In the genomic region with DNA sequence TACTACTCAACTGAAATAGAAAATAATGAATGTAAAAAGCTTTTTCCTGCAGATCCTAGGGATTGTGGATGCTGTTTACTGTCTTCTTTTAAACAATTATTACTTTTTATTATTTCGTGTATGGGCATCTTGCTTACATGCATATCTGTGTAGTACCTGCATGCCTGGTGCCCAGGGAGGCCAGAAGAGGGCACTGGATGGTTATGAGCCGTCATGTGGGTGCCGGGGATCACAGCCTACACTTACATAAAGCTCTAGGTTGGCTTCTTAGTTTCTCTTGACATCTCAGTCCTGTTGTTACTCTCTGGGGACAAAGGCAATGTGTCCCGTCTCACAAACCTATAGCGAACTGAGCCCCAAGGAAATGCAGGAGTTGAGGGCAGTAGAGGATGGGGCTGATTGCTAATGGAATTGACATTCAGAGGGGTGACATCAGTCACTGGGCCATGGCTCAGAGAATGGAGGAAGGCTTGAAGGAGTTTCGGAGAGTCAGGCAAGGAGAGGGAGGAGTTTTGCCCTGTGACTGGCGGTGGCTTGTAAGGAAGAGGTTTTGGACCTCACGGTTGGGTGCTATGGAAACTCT, we compare ENCODE assay signal across 17 mouse cellular contexts. TPM values are rescaled to one million over a fixed set of nuclear protein-coding genes. Genes with fewer than 3 reads are reported as not detected.
A peak's percentile ranks its signal among the peaks of the same experiment; 100 is the strongest.
DNase-seq lines count a peak whose midpoint lies in the region; ATAC-seq and TF ChIP-seq lines count a peak whose summit lies in the region.
"Had no signal": no experiment of that assay in that cellular context is flagged by ENCODE, and none has a peak within 500 bp of the region (broad histone marks: within the 10 kb centered on the region; RNA-seq: fewer than 3 reads in every experiment).

No protein-coding gene starts in this region.

- H3K27ac ChIP-seq in intestine, postnatal 0 days (ENCODE audit: low read depth, low read length): no peak overlapping the region
- H3K27ac ChIP-seq in intestine, embryonic 15.5 days: no peak overlapping the region
- H3K27ac ChIP-seq: forebrain, embryonic 13.5 days; heart, embryonic 15.5 days; limb, embryonic 13.5 days; midbrain, embryonic 10.5 days had no signal

- no peak overlapping the region for H3K9ac ChIP-seq in intestine, postnatal 0 days (ENCODE audit: low read depth, low read length)
- no peak overlapping the region for H3K9ac ChIP-seq in intestine, embryonic 15.5 days
- H3K9ac ChIP-seq: forebrain, embryonic 13.5 days; heart, embryonic 15.5 days; limb, embryonic 13.5 days had no signal

- ATAC-seq in intestine, postnatal 0 days: no peak
- no peak for ATAC-seq in intestine, embryonic 15.5 days
- no peak for ATAC-seq in erythroid progenitor cell, adult 5-6 weeks (replicated peaks; ENCODE audit: low FRiP score, poor library complexity, severe bottlenecking)
- ATAC-seq: forebrain, embryonic 13.5 days; hindbrain, embryonic 16.5 days had no signal

- H3K4me1 ChIP-seq in intestine, postnatal 0 days (replicated peaks; ENCODE audit: control insufficient read depth, insufficient read depth, low read length): no peaks in the 10 kb centered on the region
- no peaks in the 10 kb centered on the region for H3K4me1 ChIP-seq in intestine, embryonic 15.5 days (replicated peaks)
- H3K4me1 ChIP-seq: heart, embryonic 15.5 days; limb, embryonic 13.5 days had no signal

- DNase-seq in thymus, postnatal 10 days (ENCODE audit: low spot score in 2 of 2): peak; percentile 22 to 31
- no peak for DNase-seq in thymus, adult 18-20 months
- peak; percentile 63 to 69 for DNase-seq in adrenal gland, postnatal 36 days
- no peak for DNase-seq in urinary bladder, adult 2 months (ENCODE audit: low spot score)
- DNase-seq: cerebellum, postnatal 36 days; gastrocnemius, postnatal 10 days; kidney, postnatal 10 days; layer of hippocampus, postnatal 36 days had no signal

- peak; percentile 27; the same call in 1 of the 2 replicates for TF ChIP-seq CTCF in intestine, postnatal 0 days (IDR thresholded peaks at IDR 0.05; ENCODE audit: low read depth)

- no peaks in the 10 kb centered on the region for H3K9me3 ChIP-seq in intestine, postnatal 0 days (ENCODE audit: control insufficient read depth)
- no peaks in the 10 kb centered on the region for H3K9me3 ChIP-seq in intestine, embryonic 15.5 days
- H3K9me3 ChIP-seq: forebrain, embryonic 13.5 days; heart, embryonic 15.5 days; limb, embryonic 13.5 days; midbrain, embryonic 10.5 days had no signal

- 84% methylated on average over 8 of the region's 8 CpGs for WGBS in intestine, postnatal 0 days
- 86% methylated on average over 8 of the region's 8 CpGs for WGBS in intestine, embryonic 15.5 days

- H3K36me3 ChIP-seq in intestine, postnatal 0 days (ENCODE audit: control insufficient read depth, insufficient read depth): no peaks in the 10 kb centered on the region
- H3K36me3 ChIP-seq in intestine, embryonic 15.5 days: no peaks in the 10 kb centered on the region
- H3K36me3 ChIP-seq: heart, embryonic 15.5 days; limb, embryonic 13.5 days; midbrain, embryonic 10.5 days had no signal

- no peak overlapping the region for H3K4me3 ChIP-seq in intestine, postnatal 0 days (ENCODE audit: low read depth, low read length)
- H3K4me3 ChIP-seq in intestine, embryonic 15.5 days (replicated peaks): no peak overlapping the region
- H3K4me3 ChIP-seq: forebrain, embryonic 13.5 days; heart, embryonic 15.5 days; limb, embryonic 13.5 days; midbrain, embryonic 10.5 days had no signal

- H3K27me3 ChIP-seq in intestine, postnatal 0 days (replicated peaks; ENCODE audit: control insufficient read depth, insufficient read depth, low read length): no peaks in the 10 kb centered on the region
- no peaks in the 10 kb centered on the region; the same call in 1 of the 2 replicates for H3K27me3 ChIP-seq in intestine, embryonic 15.5 days (replicated peaks)
- H3K27me3 ChIP-seq: limb, embryonic 13.5 days had no signal

- no peak overlapping the region for H3K4me2 ChIP-seq in intestine, postnatal 0 days (replicated peaks; ENCODE audit: low read depth)
- no peak overlapping the region for H3K4me2 ChIP-seq in intestine, embryonic 15.5 days (replicated peaks)
- H3K4me2 ChIP-seq: forebrain, embryonic 13.5 days; heart, embryonic 15.5 days; limb, embryonic 13.5 days had no signal

RNA-seq across cellular contexts. Expression of a gene that starts 24.1 kb away (rescaled TPM):
- 0.43 and 0.56 TPM in 2 replicates for polyA plus RNA-seq in intestine, postnatal 0 days (2015; fragmentation: Nextera tagmentation; extraction: Ambion mirVana)
- 0.36 and 0.47 TPM in 2 replicates for polyA plus RNA-seq in intestine, embryonic 15.5 days (2015; fragmentation: Nextera tagmentation; extraction: Ambion mirVana)
- total RNA-seq in adrenal gland, postnatal 36 days (2021): not detected
- not detected in 2 replicates for total RNA-seq in erythroid progenitor cell, adult 5-6 weeks (2015; ENCODE audit: low replicate concordance)
- 0.64 TPM in 1 of 2 replicates, not detected in the other for total RNA-seq in erythroid progenitor cell, adult 5-6 weeks (2017; ENCODE audit: low replicate concordance)
- not detected in 2 replicates for polyA plus RNA-seq in urinary bladder, adult 2 months (2012; rRNA removed)
- total RNA-seq: layer of hippocampus, postnatal 36 days had no signal
- polyA plus RNA-seq: small intestine, adult 2 months had no signal

RNA-seq across cellular contexts. Expression of a gene that starts 34.0 kb away (rescaled TPM):
- polyA plus RNA-seq in intestine, postnatal 0 days (2015; fragmentation: Nextera tagmentation; extraction: Ambion mirVana): 3.9 and 4.6 TPM in 2 replicates
- polyA plus RNA-seq in intestine, embryonic 15.5 days (2015; fragmentation: Nextera tagmentation; extraction: Ambion mirVana): 8.1 and 9.6 TPM in 2 replicates
- total RNA-seq in adrenal gland, postnatal 36 days (2021): 100 to 1,000 TPM; 143 to 169 TPM
- not detected in 2 replicates for total RNA-seq in erythroid progenitor cell, adult 5-6 weeks (2015; ENCODE audit: low replicate concordance)
- total RNA-seq in erythroid progenitor cell, adult 5-6 weeks (2017; ENCODE audit: low replicate concordance): 0.77 and 1.1 TPM in 2 replicates
- 9.5 and 9.8 TPM in 2 replicates for polyA plus RNA-seq in urinary bladder, adult 2 months (2012; rRNA removed)

RNA-seq across cellular contexts. Expression of a gene that starts 47.3 kb away (rescaled TPM):
- 261 and 328 TPM in 2 replicates for polyA plus RNA-seq in intestine, postnatal 0 days (2015; fragmentation: Nextera tagmentation; extraction: Ambion mirVana)
- polyA plus RNA-seq in intestine, embryonic 15.5 days (2015; fragmentation: Nextera tagmentation; extraction: Ambion mirVana): 515 and 607 TPM in 2 replicates
- 100 to 1,000 TPM; 277 to 316 TPM for total RNA-seq in adrenal gland, postnatal 36 days (2021)
- 223 and 278 TPM in 2 replicates for total RNA-seq in erythroid progenitor cell, adult 5-6 weeks (2015; ENCODE audit: low replicate concordance)
- total RNA-seq in erythroid progenitor cell, adult 5-6 weeks (2017; ENCODE audit: low replicate concordance): 504 and 624 TPM in 2 replicates
- 768 and 950 TPM in 2 replicates for polyA plus RNA-seq in urinary bladder, adult 2 months (2012; rRNA removed)

Comparison
In these comparisons a context has a peak if more than half of its experiments do, and no peak if none do; other contexts are left out.
1. DNase-seq: peak in thymus, postnatal 10 days (2 of 2) and adrenal gland, postnatal 36 days (2 of 2); none in thymus, adult 18-20 months (0 of 2) and urinary bladder, adult 2 months (single experiment).